Mouse (Mus musculus) intestine, embryonic 16.5 days (tissue): ENCODE measurements around the gene Tcf7l1. TPM values are rescaled to one million over a fixed set of nuclear protein-coding genes. Genes with fewer than 3 reads are reported as not detected.
"Not testable (repeated sequence)": the region's sequence is repeated elsewhere in the genome, so short reads cannot be mapped to it uniquely, and the experiment has no call there.

ENCODE experiments used
- ATAC-seq: fragments of 200-750 bp; cut with Nextera tagmentation; 2 replicates; pipeline ENCODE4 v1.8.0; 2017; ENCODE audit warnings: moderate TSS enrichment, moderate library complexity
- H3K27ac ChIP-seq: fragments of 300-500 bp; sonication (generic); 2 replicates; pipeline ENCODE4 v1.5.1; 2014; ENCODE audit warnings: mild to moderate bottlenecking, low read length
- H3K27me3 ChIP-seq: fragments of 300-500 bp; sonication (generic); replicated peaks from 2 replicates; pipeline ENCODE4 v1.6.1; 2014; ENCODE audit warnings: low read length, control low read depth, mixed read lengths; ENCODE audit not compliant: control insufficient read depth, insufficient read depth
- H3K36me3 ChIP-seq: fragments of 300-500 bp; sonication (generic); 2 replicates; pipeline ENCODE4 v1.6.1; 2014; ENCODE audit warnings: low read length, control low read depth; ENCODE audit not compliant: control insufficient read depth, insufficient read depth
- H3K4me1 ChIP-seq: fragments of 300-500 bp; sonication (generic); 2 replicates; pipeline ENCODE4 v1.6.1; 2014; ENCODE audit warnings: low read length, control low read depth, mixed read lengths; ENCODE audit not compliant: control insufficient read depth, insufficient read depth
- H3K4me2 ChIP-seq: fragments of 300-500 bp; sonication (generic); 2 replicates; pipeline ENCODE4 v1.6.1; 2014; ENCODE audit warnings: low read depth, low read length, control low read depth
- H3K4me3 ChIP-seq: fragments of 300-500 bp; sonication (generic); 2 replicates; pipeline ENCODE4 v1.5.1; 2014; ENCODE audit warnings: mild to moderate bottlenecking, low read length
- H3K9ac ChIP-seq: fragments of 300-500 bp; sonication (generic); 2 replicates; pipeline ENCODE4 v1.6.1; 2014; ENCODE audit warnings: low read depth, low read length
- H3K9me3 ChIP-seq: fragments of 300-500 bp; sonication (generic); 2 replicates; pipeline ENCODE4 v1.6.1; 2016; ENCODE audit warnings: low read length, control low read depth; ENCODE audit not compliant: control insufficient read depth
- WGBS: fragments of 180-500 bp; shearing (Covaris S2); extraction: QIAGEN DNeasy Blood & Tissue Kit; methylation state at CpG from one replicate; pipeline ENCODE4 v1.1.7; 2014; 5-methylcytosine and 5-hydroxymethylcytosine counted together
- polyA plus RNA-seq: library from polyadenylated mRNA; unstranded; fragments of >200 nt; fragmentation: Nextera tagmentation; extraction: Ambion mirVana; gene quantifications from 2 replicates; pipeline ENCODE4 v1.2.1, GENCODE M21; 2015

The Tcf7l1 gene
- polyA plus RNA-seq, result 8.5 and 11.2 TPM in 2 replicates

DNA sequence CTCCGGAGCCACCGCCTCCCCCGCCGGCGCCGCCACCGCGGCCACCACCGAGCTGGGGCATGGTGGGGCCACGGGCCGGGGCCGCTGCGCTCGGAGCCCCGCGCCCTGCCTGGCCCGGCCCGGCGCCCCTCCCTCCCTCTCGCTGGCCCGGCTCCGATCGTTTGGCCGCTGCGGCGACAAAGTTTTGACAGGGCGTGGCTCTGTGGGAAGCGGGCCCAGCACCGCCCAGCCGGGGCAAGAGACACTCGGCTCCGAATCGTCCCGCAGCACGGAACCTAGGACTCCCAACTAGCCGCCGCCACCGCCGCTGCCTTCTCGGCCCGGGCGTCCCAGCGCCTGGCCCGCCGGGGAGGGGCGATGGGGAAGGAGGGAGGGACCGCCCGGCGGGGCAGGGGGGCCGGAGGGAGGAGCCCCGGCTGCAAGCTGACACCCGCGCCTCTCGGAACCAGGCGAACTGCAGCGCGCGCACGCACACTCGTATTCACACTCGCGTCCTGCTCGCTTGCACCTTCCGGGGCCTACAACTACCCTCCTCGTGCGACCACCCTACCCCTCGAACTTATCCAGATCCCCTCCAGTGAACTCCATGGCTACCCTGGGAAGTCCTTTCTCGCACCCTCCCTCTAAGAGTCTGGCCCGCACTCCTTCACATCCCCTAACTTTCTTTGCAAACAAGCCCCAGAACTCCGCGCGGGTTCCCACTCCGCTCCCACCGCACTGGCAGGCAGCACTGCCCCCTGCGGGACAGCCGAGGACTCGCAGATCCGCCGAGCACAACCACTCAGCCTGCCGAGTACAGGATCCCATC is at the start of gene Tcf7l1:
Gene Tcf7l1 (minus strand): TSS at position 363 of the 808 bp plus-strand sequence.
- Histone ChIP-seq H3K9ac (peak within 1 kb of the TSS; percentile 84), H3K36me3 (no peaks in the 10 kb centered on the region), H3K4me1 (peaks cover 8% of the 10 kb centered on the region; the same call in 1 of the 2 replicates), H3K9me3 (no peaks in the 10 kb centered on the region), H3K27ac (peak within 1 kb of the TSS; percentile 90), H3K4me2 (peak within 1 kb of the TSS; percentile 86), H3K4me3 (peak within 1 kb of the TSS; percentile 67), H3K27me3 (no peaks in the 10 kb centered on the region)
- WGBS, result under 1% methylated on average over 74 of the region's 80 CpGs
- peak; percentile 93 for ATAC-seq

DNA sequence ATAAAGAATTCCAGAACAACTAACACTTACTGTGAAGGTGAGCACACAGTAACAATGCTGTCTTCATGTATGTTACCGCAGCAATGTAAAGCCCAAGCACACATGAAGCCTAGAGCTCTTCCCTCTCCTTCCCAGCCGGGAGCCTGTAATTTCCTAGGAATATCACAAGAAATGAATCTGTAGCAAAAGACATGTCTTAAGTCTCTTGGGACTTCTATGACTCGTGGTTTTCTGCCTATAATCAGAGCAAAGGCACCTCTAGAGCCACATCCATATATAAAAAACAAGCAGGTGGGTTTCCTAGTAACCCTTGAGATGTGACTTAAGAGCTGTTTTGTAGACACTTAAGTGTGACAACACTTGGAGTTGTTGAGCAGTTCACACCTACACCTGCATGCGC is 48.7 kb upstream of the Tcf7l1 start:
- Histone ChIP-seq H3K27me3 (no peaks in the 10 kb centered on the region), H3K4me3 (no peak overlapping the region), H3K4me2 (no peak overlapping the region), H3K4me1 (no peaks in the 10 kb centered on the region), H3K27ac (no peak overlapping the region), H3K36me3 (peaks cover 4% of the 10 kb centered on the region), H3K9ac (no peak overlapping the region), H3K9me3 (no peaks in the 10 kb centered on the region)
- 91% methylated on average over 4 of the region's 4 CpGs for WGBS
- ATAC-seq, result no peak

DNA sequence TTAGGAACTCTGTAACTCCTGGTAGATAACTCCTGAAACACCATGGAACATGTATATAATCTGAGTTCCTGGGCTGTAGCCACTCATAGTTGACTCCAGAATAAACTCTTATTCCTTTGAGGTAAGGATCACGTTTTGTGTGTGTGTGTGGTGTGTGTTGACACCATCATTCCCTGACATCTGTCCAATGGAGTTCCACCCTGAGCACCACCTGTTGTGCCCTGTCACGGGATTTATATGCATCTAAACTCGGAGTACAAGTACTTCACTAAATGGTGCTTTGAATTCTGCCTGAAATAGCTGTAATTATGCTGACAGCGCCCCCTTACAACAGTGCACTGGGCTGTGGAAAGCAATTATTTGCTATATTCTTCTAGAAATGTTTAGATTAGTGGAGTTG is 45.5 kb upstream of the Tcf7l1 start:
- H3K36me3 ChIP-seq, result no peaks in the 10 kb centered on the region
- no peak overlapping the region for H3K9ac ChIP-seq
- H3K4me1 ChIP-seq, result no peaks in the 10 kb centered on the region
- H3K4me2 ChIP-seq, result no peak overlapping the region
- H3K27me3 ChIP-seq, result no peaks in the 10 kb centered on the region
- no peak overlapping the region for H3K4me3 ChIP-seq
- ATAC-seq, result no peak
- H3K9me3 ChIP-seq, result no peaks in the 10 kb centered on the region
- no peak overlapping the region for H3K27ac ChIP-seq
- WGBS, result 69% methylated on average over 4 of the region's 4 CpGs

DNA sequence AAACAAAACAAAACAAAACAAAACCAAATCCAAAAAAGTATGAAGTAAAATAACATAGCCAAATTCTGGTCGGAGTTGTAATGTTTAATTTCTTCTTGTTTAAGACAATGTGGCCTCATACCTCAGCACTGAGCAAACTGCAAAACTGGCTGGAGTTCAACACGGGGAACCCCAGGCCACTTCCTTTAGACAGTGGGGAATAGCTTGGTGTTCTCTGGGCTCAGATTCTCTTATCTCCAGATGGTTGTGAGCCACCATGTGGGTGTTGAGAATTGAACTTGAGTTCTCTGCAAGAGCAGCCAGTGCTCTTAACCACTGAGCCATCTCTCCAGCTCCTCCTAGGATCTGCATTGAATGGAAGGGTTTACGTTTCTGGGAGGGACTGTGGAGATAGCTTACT is 42.8 kb upstream of the Tcf7l1 start:
- no peak overlapping the region for H3K4me2 ChIP-seq
- ATAC-seq, result no peak
- no peak overlapping the region for H3K9ac ChIP-seq
- no peaks in the 10 kb centered on the region for H3K27me3 ChIP-seq
- no peaks in the 10 kb centered on the region for H3K4me1 ChIP-seq
- no peaks in the 10 kb centered on the region for H3K36me3 ChIP-seq
- 56% methylated on average over 3 of the region's 3 CpGs for WGBS
- no peak overlapping the region for H3K27ac ChIP-seq
- no peaks in the 10 kb centered on the region for H3K9me3 ChIP-seq
- H3K4me3 ChIP-seq, result no peak overlapping the region

DNA sequence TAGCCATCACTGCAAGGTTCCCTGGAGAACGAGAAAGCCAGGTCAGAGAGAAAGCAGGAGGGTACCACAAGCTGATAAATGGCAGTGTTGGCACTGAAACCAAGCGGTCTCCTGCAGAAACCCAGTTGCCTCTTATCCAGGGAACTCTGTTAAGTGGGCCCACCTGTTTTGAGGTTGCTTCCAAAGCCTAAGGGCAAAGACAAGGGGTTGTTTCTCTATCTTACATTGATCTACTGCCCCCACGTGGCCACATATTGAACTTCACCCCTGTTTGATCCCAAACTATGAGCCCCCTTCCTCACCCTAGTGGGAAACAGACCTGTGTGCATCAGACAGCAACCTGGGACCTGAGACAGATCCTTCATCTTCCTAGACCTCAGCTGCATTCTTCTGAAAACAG is 42.2 kb upstream of the Tcf7l1 start:
- Histone ChIP-seq H3K9me3 (no peaks in the 10 kb centered on the region), H3K27me3 (no peaks in the 10 kb centered on the region), H3K4me1 (no peaks in the 10 kb centered on the region), H3K9ac (no peak overlapping the region), H3K27ac (no peak overlapping the region), H3K4me3 (no peak overlapping the region), H3K4me2 (no peak overlapping the region), H3K36me3 (no peaks in the 10 kb centered on the region)
- 23% methylated on average over 3 of the region's 3 CpGs for WGBS
- ATAC-seq, result peak; percentile 47; the same call in 1 of the 2 replicates

DNA sequence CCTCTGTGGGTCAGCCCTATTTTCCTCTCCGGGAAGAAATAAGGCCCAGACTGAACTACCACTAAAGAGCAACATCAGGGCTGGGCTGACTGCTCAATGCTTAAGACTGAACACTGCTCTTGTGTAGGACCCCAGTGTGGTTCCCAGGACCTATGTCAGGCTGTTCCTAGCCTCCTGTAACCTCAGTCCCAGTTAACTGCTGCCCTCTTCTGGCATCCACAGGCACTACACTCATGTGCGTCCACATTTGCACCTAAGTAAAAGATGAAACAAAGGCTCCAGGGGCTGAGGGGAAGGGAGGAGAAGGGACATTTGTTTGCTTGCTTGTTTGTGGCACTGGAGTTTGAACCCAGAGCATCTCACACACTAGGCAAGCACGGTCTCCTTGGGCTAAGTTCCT is 39.8 kb upstream of the Tcf7l1 start:
- peaks cover 4% of the 10 kb centered on the region; the same call in 1 of the 2 replicates for H3K4me1 ChIP-seq
- H3K9ac ChIP-seq, result no peak overlapping the region
- ATAC-seq, result no peak
- H3K9me3 ChIP-seq, result no peaks in the 10 kb centered on the region
- H3K27me3 ChIP-seq, result no peaks in the 10 kb centered on the region
- H3K36me3 ChIP-seq, result no peaks in the 10 kb centered on the region
- no peak overlapping the region for H3K4me2 ChIP-seq
- H3K4me3 ChIP-seq, result no peak overlapping the region
- WGBS, result 82% methylated on average over 3 of the region's 3 CpGs
- no peak overlapping the region for H3K27ac ChIP-seq

DNA sequence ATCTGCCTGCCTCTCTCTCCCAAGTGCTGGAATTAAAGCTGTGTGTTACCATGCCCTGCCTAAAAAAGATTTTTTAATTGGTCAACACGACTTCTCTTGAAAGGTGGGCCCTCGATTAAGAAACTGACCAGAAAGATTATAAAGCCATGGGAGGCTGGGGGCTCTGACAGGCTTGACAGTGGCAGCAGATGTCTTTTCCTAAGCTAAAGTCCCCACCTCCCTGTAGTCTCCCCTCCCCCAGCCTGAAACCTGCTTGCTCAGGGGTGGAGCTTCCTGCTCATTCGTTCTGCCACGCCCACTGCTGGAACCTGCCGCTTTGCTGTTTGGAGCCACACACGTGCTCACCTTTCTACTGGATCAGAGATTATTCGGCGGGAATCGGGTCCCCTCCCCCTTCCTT is 39.0 kb upstream of the Tcf7l1 start:
- not testable (repeated sequence) for H3K9ac ChIP-seq, H3K27ac ChIP-seq, H3K4me1 ChIP-seq, H3K9me3 ChIP-seq, H3K4me3 ChIP-seq, H3K27me3 ChIP-seq, H3K36me3 ChIP-seq
- 9% methylated on average over 9 of the region's 9 CpGs for WGBS
- H3K4me2 ChIP-seq, result 0 out of 2 replicates have a peak overlapping the region, but pooled peaks have one; percentile 12
- ATAC-seq, result peak; percentile 43; the same call in 1 of the 2 replicates

DNA sequence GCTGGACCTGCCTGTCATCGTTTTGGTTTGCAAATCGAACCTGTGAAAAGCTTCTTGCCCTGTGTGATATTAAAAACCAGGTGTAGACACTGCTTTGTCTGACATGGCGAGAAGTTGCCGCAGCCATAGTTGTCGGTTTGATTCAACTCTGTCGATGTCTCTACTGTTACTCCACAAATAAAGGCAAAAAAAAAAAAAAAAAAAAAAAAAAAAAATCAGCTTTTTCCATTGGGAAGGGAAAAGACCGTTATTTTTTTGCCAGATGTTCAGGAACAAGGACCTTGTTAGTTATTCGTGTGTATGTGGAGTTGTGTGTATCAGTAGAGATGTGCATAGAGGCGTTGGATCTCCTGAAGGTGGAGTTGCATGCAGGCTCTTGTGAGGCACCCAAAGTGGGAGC is 36.7 kb upstream of the Tcf7l1 start:
- H3K4me1 ChIP-seq, result peaks cover 4% of the 10 kb centered on the region; the same call in 1 of the 2 replicates
- 59% methylated on average over 9 of the region's 9 CpGs for WGBS
- no peak overlapping the region for H3K4me2 ChIP-seq
- H3K36me3 ChIP-seq, result no peaks in the 10 kb centered on the region
- H3K9me3 ChIP-seq, result no peaks in the 10 kb centered on the region
- H3K4me3 ChIP-seq, result no peak overlapping the region
- no peak overlapping the region for H3K9ac ChIP-seq
- no peaks in the 10 kb centered on the region for H3K27me3 ChIP-seq
- H3K27ac ChIP-seq, result no peak overlapping the region
- no peak for ATAC-seq

DNA sequence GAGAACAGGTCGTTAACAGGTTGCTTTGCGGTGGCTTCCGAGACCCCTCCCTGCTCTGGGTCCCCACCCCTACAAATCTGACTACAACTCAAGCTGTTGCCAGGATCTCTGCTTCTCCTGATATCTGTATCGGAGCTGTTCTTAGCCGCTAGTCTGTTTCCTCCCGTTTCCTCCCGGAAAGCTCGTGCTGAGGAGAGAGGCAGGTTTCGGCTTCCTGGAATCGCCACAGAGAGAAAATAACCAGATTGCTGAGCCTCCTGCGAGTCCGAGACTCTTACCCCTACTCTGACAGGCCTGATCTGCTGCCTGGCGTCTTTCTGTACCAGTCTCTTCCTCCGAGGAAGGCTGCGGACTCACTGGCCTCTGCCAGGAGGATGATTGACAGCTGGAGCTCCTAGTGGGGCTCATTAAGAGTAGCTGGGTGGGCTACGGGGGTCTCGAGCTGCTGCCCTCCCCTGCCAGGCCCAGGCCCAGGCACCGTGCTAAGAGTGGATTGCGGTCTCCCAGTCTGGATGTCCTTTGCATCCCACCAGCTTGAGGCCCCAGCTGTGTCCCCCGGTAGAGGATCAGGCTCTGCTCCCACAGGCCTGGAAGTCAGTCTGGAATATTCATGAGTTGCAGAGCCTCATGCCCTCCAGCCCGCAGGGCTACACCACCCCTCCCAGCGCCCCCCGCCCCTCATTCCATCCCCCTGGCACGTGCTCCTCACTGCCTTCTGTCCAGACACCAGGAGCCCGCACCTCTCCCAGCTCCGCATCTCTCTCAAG is 36.1 kb upstream of the Tcf7l1 start:
- Histone ChIP-seq H3K9ac (peak overlapping the region; percentile 50), H3K4me3 (peak overlapping the region; percentile 22; the same call in 1 of the 2 replicates), H3K27ac (no peak overlapping the region), H3K4me1 (peaks cover 4% of the 10 kb centered on the region; the same call in 1 of the 2 replicates), H3K4me2 (peak overlapping the region; percentile 49), H3K9me3 (no peaks in the 10 kb centered on the region), H3K27me3 (no peaks in the 10 kb centered on the region), H3K36me3 (no peaks in the 10 kb centered on the region)
- WGBS, result 14% methylated on average over 26 of the region's 26 CpGs
- ATAC-seq, result 0 out of 2 replicates have a peak, but pooled peaks have one; percentile 21
